Mouse (Mus musculus) embryonic fibroblast, embryonic 13.5 days (primary cell): ENCODE measurements at regions not wholly inside any gene's neighbourhood (a gene's known extent, or its start where the extent isn't known, plus 50 kb on each side); places are given as distances from the start of the nearest gene placed in this dataset.

Experiments used
- H3K27ac ChIP-seq: 2 replicates; pipeline ENCODE4 v1.5.1; 2012; ENCODE audit warnings: low read length, control low read depth, inconsistent platforms; ENCODE audit not compliant: insufficient read depth
- H3K4me1 ChIP-seq: 2 replicates; pipeline ENCODE4 v1.6.1; 2011; ENCODE audit warnings: low read length; ENCODE audit not compliant: control insufficient read depth, insufficient read depth
- H3K4me3 ChIP-seq: 2 replicates; pipeline ENCODE4 v1.5.1; 2011; ENCODE audit warnings: mild to moderate bottlenecking, control low read depth, low read length; ENCODE audit not compliant: insufficient read depth
- CTCF ChIP-seq: IDR thresholded peaks from 2 replicates; pipeline ENCODE4 v1.5.1; 2011; ENCODE audit warnings: mild to moderate bottlenecking, control low read depth, low read length, moderate library complexity, borderline replicate concordance; ENCODE audit not compliant: insufficient read depth
- POLR2A ChIP-seq: IDR thresholded peaks from 2 replicates; pipeline ENCODE4 v1.6.1; 2011; ENCODE audit warnings: low read depth, mild to moderate bottlenecking, control low read depth, low read length, moderate library complexity

- Histone ChIP-seq H3K4me3 (no peak overlapping the region), H3K4me1 (peaks cover 2% of the 10 kb centered on the region), H3K27ac (no peak overlapping the region)
- no peak for TF ChIP-seq CTCF
- no peak for TF ChIP-seq POLR2A
Measured at GRCm38 (mm10) chr13:102372451-102373082, 320.8 kb upstream of the Cd180 start.

- TF ChIP-seq CTCF: no peak
- no peak for TF ChIP-seq POLR2A
- no peak overlapping the region for H3K4me3 ChIP-seq
- no peak overlapping the region for H3K27ac ChIP-seq
- H3K4me1 ChIP-seq: no peaks in the 10 kb centered on the region
Measured at GRCm38 (mm10) chr13:102380667-102381066, 312.7 kb upstream of the Cd180 start.

DNA sequence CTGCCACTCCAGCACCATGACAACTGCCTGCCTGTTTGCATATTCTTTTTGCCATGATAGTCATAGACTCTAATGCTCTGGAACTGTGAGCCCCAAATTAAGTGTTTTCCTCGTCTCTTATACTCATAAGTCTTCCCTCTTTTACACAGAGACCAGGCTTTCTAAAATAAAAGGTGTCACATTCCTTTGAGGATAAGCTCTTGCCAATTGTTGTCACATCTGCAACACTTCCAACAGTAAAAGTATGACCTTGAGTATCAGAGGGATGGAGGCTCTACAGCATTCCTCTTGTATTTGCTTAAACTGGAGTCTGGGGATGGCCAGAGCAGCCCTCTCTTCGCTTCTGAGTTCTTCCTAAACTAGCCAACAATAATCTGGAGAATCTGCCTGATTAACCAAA is 301.4 kb upstream of the Cd180 start:
- no peak overlapping the region for H3K4me3 ChIP-seq
- no peaks in the 10 kb centered on the region for H3K4me1 ChIP-seq
- H3K27ac ChIP-seq: no peak overlapping the region
- TF ChIP-seq POLR2A: no peak
- no peak for TF ChIP-seq CTCF

GRCm38 (mm10) chr13:102392868-102393661 is 300.3 kb upstream of the Cd180 start:
- no peak overlapping the region for H3K27ac ChIP-seq

GRCm38 (mm10) chr13:102393662-102393970 is 299.7 kb upstream of the Cd180 start:
- Histone ChIP-seq H3K27ac (no peak overlapping the region), H3K4me1 (no peaks in the 10 kb centered on the region), H3K4me3 (no peak overlapping the region)
- TF ChIP-seq POLR2A (no peak), CTCF (no peak)

More at GRCm38 (mm10) chr13:102392868-102393661, 300.3 kb upstream of the Cd180 start:
- no peak overlapping the region for H3K4me3 ChIP-seq
- no peak for TF ChIP-seq CTCF
- TF ChIP-seq POLR2A: no peak
- H3K4me1 ChIP-seq: no peaks in the 10 kb centered on the region

GRCm38 (mm10) chr13:102394057-102394456 is 299.3 kb upstream of the Cd180 start:
- no peaks in the 10 kb centered on the region for H3K4me1 ChIP-seq
- no peak for TF ChIP-seq CTCF
- TF ChIP-seq POLR2A: no peak

DNA sequence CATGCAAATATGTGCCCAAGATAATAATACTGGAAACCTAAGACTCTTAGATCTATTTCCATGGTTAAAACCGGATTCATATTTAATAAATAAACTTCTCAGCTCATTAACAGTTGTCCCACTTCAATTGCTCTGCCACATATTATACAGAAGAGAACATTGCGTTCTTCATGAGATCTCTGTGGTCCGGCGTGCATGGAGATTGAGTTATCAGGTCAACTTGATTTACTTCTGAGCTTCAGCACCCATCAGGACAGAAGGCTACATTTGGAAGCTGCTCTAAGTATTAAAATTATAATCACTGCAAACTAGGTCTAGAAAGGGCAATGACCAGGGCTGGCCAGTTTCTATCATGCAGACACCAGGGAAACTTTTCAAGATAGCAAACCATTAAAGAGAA is 295.9 kb upstream of the Cd180 start:
- H3K4me1 ChIP-seq: no peaks in the 10 kb centered on the region
- TF ChIP-seq CTCF (no peak), POLR2A (no peak)

More at GRCm38 (mm10) chr13:102394057-102394456, 299.3 kb upstream of the Cd180 start:
- Histone ChIP-seq H3K4me3 (no peak overlapping the region), H3K27ac (no peak overlapping the region)

GRCm38 (mm10) chr13:102411840-102412239 is 281.5 kb upstream of the Cd180 start:
- Histone ChIP-seq H3K4me1 (no peaks in the 10 kb centered on the region), H3K4me3 (no peak overlapping the region), H3K27ac (no peak overlapping the region)
- no peak for TF ChIP-seq POLR2A
- no peak for TF ChIP-seq CTCF

More for the DNA sequence above, 295.9 kb upstream of the Cd180 start:
- Histone ChIP-seq H3K27ac (no peak overlapping the region), H3K4me3 (no peak overlapping the region)

- no peaks in the 10 kb centered on the region for H3K4me1 ChIP-seq
Measured at GRCm38 (mm10) chr13:102434372-102434954, 258.9 kb upstream of the Cd180 start.

GRCm38 (mm10) chr13:102442676-102443075 is 250.7 kb upstream of the Cd180 start:
- no peak for TF ChIP-seq CTCF
- no peak for TF ChIP-seq POLR2A
- H3K4me1 ChIP-seq: no peaks in the 10 kb centered on the region
- H3K4me3 ChIP-seq: no peak overlapping the region
- no peak overlapping the region for H3K27ac ChIP-seq

More at GRCm38 (mm10) chr13:102434372-102434954, 258.9 kb upstream of the Cd180 start:
- Histone ChIP-seq H3K4me3 (no peak overlapping the region), H3K27ac (no peak overlapping the region)
- TF ChIP-seq CTCF: no peak
- no peak for TF ChIP-seq POLR2A
